Mouse (Mus musculus): ENCODE measurements around the gene Orc4.
"Not testable (repeated sequence)": the region's sequence is repeated elsewhere in the genome, so short reads cannot be mapped to it uniquely, and the experiment has no call there.

Gene Orc4

DNA sequence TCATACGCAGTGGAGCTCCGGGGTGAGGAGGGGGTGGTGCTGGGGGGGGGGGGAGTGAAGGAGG lies at the start of gene Orc4:
Gene Orc4 (minus strand): TSS at position 26 of the 64 bp plus-strand sequence.
- in situ Hi-C loops (cut with MboI): no loop called here

DNA sequence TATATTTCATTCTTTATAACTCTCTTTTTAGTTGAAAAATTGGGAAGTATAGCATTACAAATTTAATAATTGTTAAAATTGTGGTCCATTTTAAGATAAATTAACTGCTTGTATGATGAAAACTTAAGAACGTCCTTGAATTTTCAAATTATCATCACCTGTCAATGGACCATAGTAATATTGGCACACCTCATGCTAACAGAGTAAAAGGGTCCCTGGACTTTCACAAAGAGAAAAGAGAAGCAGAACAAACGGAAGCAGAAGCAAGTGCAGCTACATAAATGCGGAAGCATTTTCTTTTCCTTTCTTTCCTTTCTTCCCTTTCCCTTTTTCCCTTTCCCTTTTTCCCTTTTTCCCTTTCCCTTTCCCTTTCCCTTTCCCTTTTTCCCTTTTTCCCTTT lies 40.2 kb upstream of the Orc4 start:
- in situ Hi-C loops (cut with MboI): no loop called here

DNA sequence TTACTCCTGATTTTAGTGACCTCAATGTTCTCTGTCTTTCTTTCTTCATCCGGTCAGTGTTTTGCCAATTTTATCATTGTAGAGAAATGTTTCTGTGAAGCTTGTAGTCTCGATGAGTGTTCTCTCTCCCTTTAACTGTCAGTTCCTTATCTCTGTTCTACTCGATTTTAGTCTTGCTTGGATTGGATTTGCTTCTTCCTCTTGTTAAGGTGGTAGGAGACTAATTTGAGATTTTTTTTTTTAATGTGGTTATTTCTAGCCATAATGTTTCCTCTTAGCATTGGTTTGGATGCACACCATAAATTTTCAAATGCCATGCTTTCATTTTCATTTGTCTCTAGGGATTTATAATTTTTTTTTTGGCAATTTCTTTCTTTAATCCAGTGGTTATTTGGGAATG lies 28.8 kb upstream of the Orc4 start:
- in situ Hi-C loops (cut with MboI): no loop called here

DNA sequence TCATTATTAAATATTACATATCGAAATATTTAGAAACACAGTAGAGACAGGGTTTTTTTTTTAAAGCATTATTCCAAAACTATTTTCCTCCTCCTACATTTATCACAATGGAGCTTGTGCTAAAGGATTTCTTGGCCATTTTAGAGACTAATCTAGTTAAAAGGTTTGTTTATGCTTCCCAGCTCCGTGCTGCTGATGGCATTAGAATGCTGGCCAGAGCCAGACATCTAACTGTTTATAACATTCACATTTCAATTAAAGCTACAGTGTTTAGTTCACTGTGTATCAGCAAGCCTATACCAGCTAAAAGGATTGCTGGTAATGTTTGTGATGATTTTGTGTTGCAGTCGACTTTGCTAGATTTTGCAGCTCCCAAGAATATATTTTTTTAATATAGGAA lies 6.5 kb upstream of the Orc4 start:
- in situ Hi-C loops (cut with MboI): no loop called here

DNA sequence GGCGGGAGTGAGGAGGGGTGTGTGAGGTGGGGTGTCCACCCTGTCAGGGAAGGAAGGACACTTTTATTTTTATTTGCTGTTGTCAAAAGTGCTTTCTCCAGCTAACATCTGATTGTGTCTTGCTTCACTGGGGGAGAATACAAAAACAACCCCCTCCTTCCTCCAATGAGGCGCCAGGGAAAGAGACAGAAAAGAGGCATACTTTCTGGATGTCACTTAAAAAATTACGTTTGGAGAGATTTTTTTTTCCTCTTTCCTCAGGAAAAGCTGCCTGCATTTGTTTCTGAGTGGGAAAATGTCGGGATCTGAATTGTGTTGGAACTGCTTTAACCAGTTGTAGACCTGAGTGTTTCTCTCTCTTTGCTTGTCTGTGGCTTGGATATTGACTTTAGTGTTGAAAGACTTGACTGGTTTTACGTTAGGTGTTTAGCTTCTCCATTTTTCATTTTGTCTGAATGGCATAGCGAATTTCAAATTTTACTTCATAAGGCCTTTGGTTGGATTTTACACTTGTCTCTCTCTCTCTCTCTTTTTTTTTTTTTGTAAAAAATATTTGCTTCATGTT lies 321 bp upstream of the Orc4 start:
- in situ Hi-C loops (cut with MboI): no loop called here

DNA sequence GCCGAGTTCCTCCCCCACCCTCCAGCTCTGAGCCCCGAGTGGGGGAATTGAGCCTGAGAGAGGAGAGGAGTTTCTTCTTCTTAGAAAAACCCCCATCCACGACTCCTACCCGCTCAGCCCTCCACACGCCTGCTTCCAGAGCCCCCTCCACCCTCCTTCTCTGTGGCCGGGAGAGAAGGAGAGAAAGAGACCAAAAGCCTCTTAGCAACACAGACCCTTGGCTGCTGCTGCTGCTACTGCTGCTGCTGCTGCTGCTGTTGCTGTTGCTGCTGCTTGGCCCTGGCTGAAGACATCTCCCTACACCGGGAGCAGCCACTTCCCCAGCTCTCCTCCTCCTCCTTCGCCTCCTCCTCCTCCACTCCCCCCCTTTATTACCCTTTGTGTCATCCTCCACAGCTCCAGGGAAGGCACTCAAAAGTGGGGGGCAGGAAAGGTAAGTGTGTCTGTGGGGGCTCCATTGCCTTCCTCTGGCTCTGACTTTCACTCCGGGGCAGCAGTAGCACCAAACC lies 280 bp downstream of the Orc4 start:
- in situ Hi-C loops (cut with MboI): no loop called here

DNA sequence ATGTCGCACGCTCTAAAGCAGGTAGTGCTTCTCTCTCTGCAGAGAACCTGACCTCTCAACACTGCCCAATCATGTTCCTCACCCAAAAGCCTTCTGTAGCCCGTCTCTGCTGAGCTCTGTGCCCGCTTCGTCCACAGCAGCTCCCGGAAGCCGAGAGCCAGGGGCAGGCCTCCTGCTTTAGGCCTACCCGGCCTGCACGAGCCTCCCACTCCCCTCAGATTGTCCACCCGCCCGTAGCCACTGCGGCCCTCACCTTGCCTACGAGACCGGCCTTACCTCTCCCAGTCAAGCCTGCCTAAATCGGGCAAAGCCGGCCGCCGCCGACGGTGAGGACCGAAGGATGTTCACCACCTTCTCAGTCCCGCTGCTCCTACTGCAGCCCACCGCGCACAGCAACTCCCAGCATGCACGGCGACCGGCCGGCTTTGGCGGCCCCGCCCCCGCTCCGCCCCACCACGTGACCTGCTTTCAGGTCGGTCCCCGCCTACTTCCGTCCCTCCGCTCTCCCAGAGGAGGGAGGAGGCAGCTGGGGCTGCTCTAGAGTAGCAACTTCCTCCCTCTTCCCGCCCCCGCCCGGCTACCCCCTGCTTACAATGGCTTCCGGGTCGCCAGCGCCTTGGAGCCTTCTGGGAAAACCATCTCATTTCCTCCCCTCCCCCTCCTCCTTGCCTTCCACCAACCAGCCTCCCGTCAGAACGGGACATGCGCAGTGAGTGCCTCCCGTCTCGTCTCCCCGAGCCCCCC lies 1.1 kb downstream of the Orc4 start, which contains the start of gene Mbd5:
Gene Mbd5 (plus strand): TSS at position 668 of the 744 bp plus-strand sequence.
- in situ Hi-C loops (cut with MboI): no loop called here

DNA sequence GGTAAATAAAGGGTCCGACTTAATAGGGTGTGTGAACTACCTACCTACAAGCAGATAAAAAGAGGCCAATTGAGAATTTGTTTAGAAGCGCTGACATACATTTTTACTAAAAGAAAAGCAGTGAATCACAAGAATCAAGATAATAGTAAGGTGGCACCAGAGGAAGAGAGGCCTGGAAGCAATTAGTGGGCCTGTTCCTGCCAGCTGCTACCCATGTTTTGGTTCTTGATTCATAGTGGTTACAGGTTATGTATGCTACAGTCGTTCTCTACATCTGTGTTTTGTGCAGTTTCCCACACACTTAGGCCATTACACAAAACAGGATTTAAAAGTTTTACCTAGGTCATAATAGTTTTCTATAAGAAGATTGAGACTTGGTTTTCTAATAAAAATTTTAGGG lies 2.3 kb downstream of the Orc4 start:
- in situ Hi-C loops (cut with MboI): no loop called here

DNA sequence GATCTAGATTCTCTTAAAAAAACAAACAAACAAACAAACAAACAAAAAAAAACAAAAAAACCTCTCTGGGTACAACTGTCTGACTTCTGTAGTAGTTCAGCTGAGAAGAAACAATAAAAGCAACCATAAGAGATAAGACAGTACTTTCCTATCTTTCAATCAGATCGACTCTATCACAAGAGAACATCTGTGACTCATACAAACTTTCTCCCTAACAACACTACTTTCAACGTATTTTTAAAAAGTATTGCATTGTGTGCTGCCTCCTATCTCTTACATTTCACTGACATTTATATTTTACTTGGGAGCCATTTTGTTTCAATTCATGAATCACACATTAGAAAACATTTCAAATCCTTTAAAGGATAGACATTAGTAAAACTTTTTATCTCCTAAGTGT lies 15.0 kb downstream of the Orc4 start:
- in situ Hi-C loops (cut with MboI): no loop called here

DNA sequence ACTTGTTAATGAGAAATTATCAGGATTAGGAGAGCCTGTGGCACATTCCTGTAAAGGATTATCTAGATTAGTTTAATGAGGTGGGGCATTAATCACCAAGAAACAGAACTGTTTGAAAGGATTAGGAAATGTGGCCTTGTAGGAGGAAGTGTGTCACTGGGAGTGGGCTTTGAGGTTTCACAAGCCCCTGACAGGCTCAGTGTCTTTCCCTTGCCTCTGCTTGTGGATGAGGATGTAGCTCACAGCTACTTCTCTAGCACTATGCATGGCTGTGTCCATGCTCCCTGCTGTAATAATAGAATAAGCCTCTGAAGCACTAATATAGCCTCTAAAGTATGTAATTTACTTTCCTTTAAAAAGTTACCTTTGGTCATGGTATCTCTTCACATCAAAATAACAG lies 34.2 kb downstream of the Orc4 start:
- in situ Hi-C loops (cut with MboI): loop anchor here (25.0 kb wide), 2 partner anchors 396 to 821 kb away; no protein-coding TSS in a partner anchor

DNA sequence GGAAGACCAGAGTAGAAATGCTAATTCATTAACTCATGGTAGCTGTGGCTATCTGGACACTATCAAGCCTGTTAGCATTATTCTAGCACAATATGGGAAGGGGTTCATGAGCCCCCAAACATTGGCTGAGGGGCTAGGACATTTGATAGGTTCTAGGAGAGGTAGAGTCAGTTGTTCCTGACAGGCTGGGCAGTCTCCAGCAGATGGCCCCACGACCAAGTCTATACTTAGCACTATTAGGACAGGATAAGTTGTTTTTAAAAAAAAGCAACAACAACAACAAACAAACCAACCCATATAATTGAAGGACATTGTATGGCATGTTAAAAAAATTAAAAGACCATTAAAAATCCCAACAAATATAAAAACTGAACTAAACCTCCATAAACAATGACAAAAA lies 35.9 kb downstream of the Orc4 start:
- in situ Hi-C loops (cut with MboI): loop anchor here (25.0 kb wide), 2 partner anchors 398 to 823 kb away; no protein-coding TSS in a partner anchor

DNA sequence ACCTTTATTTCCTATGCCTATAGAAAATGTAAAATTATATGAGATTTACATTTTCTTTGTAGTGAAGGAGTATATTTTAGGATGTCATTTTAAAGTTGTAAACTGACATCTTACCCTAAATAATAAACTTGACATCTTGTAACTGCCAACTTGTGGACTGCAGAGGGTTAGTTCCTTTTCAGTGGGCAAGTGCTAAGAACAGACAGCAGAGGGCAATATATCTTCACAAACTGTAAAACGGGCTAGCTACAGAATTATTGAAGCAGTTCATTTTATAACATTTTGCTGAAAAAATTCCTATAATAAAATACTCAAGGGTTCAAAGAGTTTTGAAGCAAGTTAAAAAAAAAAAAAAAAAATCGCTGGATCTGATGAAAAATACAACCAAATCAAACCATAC lies 41.2 kb downstream of the Orc4 start:
- in situ Hi-C loops (cut with MboI): loop anchor here (25.0 kb wide), 2 partner anchors 403 to 828 kb away; no protein-coding TSS in a partner anchor

DNA sequence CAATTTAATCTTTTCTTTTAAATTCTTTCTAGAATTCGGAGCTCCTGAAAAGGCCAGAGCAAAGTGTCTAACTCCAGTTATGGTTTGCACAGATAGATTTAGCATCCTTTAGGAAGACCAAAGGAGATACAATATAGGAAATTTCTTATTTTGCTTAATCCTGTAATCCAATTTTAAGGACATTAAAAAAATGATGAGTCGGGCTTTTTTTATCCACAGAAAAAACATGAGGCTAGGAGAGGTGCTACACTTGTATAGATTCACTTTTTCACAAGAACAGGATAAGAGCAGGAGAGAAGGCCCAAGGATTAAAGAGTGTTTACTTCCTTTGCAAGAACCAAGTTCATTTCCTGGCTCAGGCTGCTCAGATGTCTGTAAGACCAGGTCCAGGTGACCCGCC lies 54.9 kb downstream of the Orc4 start:
- in situ Hi-C loops (cut with MboI): loop anchor here (25.0 kb wide), 1 partner anchor 1408 kb away; no protein-coding TSS in a partner anchor

DNA sequence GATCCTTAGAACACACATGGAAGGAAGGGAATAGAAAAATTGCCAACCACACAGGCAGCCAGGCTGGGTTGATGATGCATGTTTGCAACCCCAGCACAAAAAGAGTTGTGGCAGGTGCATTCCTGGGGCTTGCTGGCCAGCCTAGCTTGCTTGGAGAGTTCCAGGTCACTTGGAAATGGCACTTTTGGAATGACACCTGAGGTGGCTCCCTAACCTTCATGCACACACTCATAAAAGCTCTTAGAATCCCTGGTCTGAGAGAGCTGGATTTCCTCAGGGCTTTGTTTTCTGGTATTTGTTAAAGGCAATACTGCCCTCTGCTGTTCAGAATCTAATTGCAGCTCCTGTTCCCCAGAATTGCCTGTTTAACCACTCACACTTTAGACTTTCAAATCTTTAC lies 64.1 kb downstream of the Orc4 start:
- in situ Hi-C loops (cut with MboI): loop anchor here (25.0 kb wide), 1 partner anchor 1399 kb away; no protein-coding TSS in a partner anchor

DNA sequence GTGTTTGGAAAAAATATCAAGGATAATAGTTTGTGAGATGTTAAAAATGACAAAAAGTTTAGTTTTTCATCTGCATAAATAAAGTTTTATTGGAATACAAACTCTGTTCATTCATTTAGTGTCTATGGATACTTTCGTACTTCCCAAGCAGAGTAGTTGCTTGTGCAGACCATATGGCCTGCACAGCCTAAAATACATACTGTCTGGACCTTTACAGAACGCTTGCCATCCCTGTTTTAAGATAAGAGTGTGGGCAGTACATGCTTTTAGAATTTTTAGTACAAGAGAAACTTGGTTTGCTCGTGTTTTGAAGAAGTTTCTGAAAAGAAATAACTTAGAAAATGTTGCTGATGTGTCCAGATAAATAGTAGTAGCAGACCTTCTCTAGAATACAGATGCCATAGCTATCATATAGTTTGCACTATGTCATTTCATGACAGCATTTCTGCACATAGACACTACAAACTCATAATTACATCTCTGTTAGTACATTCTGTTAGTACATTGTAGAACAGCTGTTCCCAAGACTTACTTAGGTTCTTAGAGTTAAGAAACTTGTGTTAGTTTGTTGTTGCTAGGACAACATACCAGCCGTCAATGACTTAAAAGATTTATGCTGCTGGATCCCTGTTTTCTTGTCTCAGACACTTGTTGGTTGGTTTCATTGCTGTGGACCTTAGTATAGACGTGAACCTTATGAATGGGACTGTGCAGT lies 81.7 kb downstream of the Orc4 start:
- in situ Hi-C loops (cut with MboI): no loop called here

DNA sequence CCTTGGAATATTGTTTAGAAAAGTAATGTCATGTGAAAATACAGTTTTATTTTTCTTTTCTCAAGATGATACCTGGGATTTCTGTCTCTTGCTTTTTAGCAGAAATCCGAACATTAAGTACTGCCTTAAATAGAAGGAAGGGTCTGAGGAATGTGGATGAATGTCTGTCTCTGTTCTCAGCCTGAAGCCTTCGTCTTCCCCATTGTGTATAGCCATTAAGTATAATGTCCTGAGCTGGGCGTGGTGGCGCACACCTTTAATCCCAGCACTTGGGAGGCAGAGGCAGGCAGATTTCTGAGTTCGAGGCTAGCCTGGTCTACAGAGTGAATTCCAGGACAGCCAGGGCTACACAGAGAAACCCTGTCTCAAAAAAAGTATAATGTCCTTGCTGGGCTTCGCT lies 84.5 kb downstream of the Orc4 start:
- in situ Hi-C loops (cut with MboI): not testable (repeated sequence)
